Comparison of ENCODE assay signal across 20 mouse cellular contexts in genomic region chr4:57743325-57743929, GRCm38 (mm10). TPM values are rescaled to one million over a fixed set of nuclear protein-coding genes. Genes with fewer than 3 reads are reported as not detected.
DNase-seq lines count a peak whose midpoint lies in the region; ATAC-seq and TF ChIP-seq lines count a peak whose summit lies in the region.
"Had no signal": no experiment of that assay in that cellular context is flagged by ENCODE, and none has a peak within 500 bp of the region (broad histone marks: within the 10 kb centered on the region; RNA-seq: fewer than 3 reads in every experiment).

No protein-coding gene starts in this region.

- TF ChIP-seq EP300 in CH12.LX (IDR thresholded peaks at IDR 0.05; ENCODE audit: low read length) = no peak

- DNase-seq in kidney, postnatal 0 days (ENCODE audit: low spot score) = peak; percentile 11
- DNase-seq in kidney, postnatal 4 days = no peak
- no peak for DNase-seq in lung, adult 18-20 months
- no peak for DNase-seq in CH12.LX (ENCODE audit: extremely low read depth)
- no peak for DNase-seq in limb, embryonic 14.5 days (ENCODE audit: low spot score)
- no peak for DNase-seq in heart, postnatal 14 days
- DNase-seq: adrenal gland, postnatal 14 days; cerebellum, adult 18-20 months; cerebellum, adult 9-11 months; cerebellum, postnatal 36 days; gastrocnemius, postnatal 36 days; heart, adult 11 months; heart, postnatal 4 days had no signal

- no peak overlapping the region for H3K27ac ChIP-seq in kidney, postnatal 0 days
- H3K27ac ChIP-seq in lung, embryonic 16.5 days (ENCODE audit: low read length) = peak overlapping the region; percentile 66
- no peak overlapping the region for H3K27ac ChIP-seq in CH12.LX (ENCODE audit: insufficient read depth, low read depth)
- H3K27ac ChIP-seq in limb, embryonic 14.5 days (replicated peaks; ENCODE audit: low read depth, low read length) = 0 out of 2 replicates have a peak overlapping the region, but pooled peaks have one; percentile 5
- H3K27ac ChIP-seq: embryonic facial prominence, embryonic 15.5 days; forebrain, embryonic 15.5 days; heart, embryonic 13.5 days; hindbrain, embryonic 12.5 days had no signal

- TF ChIP-seq POLR2A in CH12.LX (IDR thresholded peaks at IDR 0.05; ENCODE audit: low read depth, low read length) = no peak
- TF ChIP-seq POLR2A in limb, embryonic 14.5 days (IDR thresholded peaks at IDR 0.05; ENCODE audit: borderline replicate concordance, extremely low read depth, insufficient read depth, insufficient read length) = no peak

- 23% methylated on average over 11 of the region's 11 CpGs for WGBS in kidney, postnatal 0 days
- 34% methylated on average over 11 of the region's 11 CpGs for WGBS in lung, embryonic 16.5 days
- WGBS in limb, embryonic 14.5 days = 47% methylated on average over 11 of the region's 11 CpGs

- TF ChIP-seq CTCF in kidney, postnatal 0 days (IDR thresholded peaks at IDR 0.05; ENCODE audit: low read depth) = no peak
- TF ChIP-seq CTCF in CH12.LX (conservative IDR thresholded peaks at IDR 0.05 in 1 of 2, IDR thresholded peaks at IDR 0.05 in 1 of 2; ENCODE audit: low read depth in 2 of 2, low read length in 2 of 2) = no peak

- no peaks in the 10 kb centered on the region for H3K36me3 ChIP-seq in kidney, postnatal 0 days (ENCODE audit: insufficient read depth, low read length)
- 0 out of 2 replicates have a peak, but pooled peaks cover 2% of the 10 kb centered on the region for H3K36me3 ChIP-seq in lung, embryonic 16.5 days (ENCODE audit: control insufficient read depth, insufficient read depth, low read length)
- no peaks in the 10 kb centered on the region for H3K36me3 ChIP-seq in CH12.LX (replicated peaks in 1 of 2; ENCODE audit: control insufficient read depth in 1 of 2, insufficient read depth in 1 of 2, low read length in 1 of 2)
- H3K36me3 ChIP-seq in limb, embryonic 14.5 days (ENCODE audit: control insufficient read depth, insufficient read depth, low read length) = no peaks in the 10 kb centered on the region
- H3K36me3 ChIP-seq: embryonic facial prominence, embryonic 15.5 days; forebrain, embryonic 15.5 days; hindbrain, embryonic 12.5 days had no signal

- H3K9ac ChIP-seq in kidney, postnatal 0 days (ENCODE audit: low read depth, low read length) = no peak overlapping the region
- no peak overlapping the region for H3K9ac ChIP-seq in lung, embryonic 16.5 days (ENCODE audit: low read length)
- H3K9ac ChIP-seq in CH12.LX (ENCODE audit: insufficient read depth, low read depth) = no peak overlapping the region
- H3K9ac ChIP-seq in limb, embryonic 14.5 days (ENCODE audit: low read depth, low read length, severe bottlenecking) = no peak overlapping the region
- H3K9ac ChIP-seq: embryonic facial prominence, embryonic 15.5 days; forebrain, embryonic 15.5 days; heart, embryonic 13.5 days; hindbrain, embryonic 12.5 days had no signal

- intact Hi-C loops in heart, postnatal 14 days (cut with DNase I) = no loop called here

- H3K4me2 ChIP-seq in kidney, postnatal 0 days (ENCODE audit: low read length) = no peak overlapping the region
- no peak overlapping the region for H3K4me2 ChIP-seq in lung, embryonic 16.5 days (ENCODE audit: low read depth, low read length)
- peak overlapping the region; percentile 9; the same call in 1 of the 2 replicates for H3K4me2 ChIP-seq in CH12.LX (ENCODE audit: insufficient read depth, low read depth, poor library complexity, severe bottlenecking)
- no peak overlapping the region for H3K4me2 ChIP-seq in limb, embryonic 14.5 days (replicated peaks; ENCODE audit: low read depth, low read length, severe bottlenecking)
- H3K4me2 ChIP-seq: embryonic facial prominence, embryonic 15.5 days; forebrain, embryonic 15.5 days; heart, embryonic 13.5 days; hindbrain, embryonic 12.5 days had no signal

- no peak for ATAC-seq in kidney, postnatal 0 days (replicated peaks; ENCODE audit: low FRiP score, low read depth)
- peak; percentile 86 for ATAC-seq in lung, embryonic 16.5 days (ENCODE audit: low read depth)
- ATAC-seq in limb, embryonic 14.5 days (ENCODE audit: low FRiP score, low read depth) = no peak
- ATAC-seq: activated CD4-positive, CD25-positive, alpha-beta regulatory T cell, adult 4 months; forebrain, embryonic 15.5 days; Patski had no signal

- H3K9me3 ChIP-seq in kidney, postnatal 0 days (replicated peaks; ENCODE audit: low read length) = no peaks in the 10 kb centered on the region
- H3K9me3 ChIP-seq in lung, embryonic 16.5 days (ENCODE audit: control insufficient read depth, low read length) = peaks cover 3% of the 10 kb centered on the region; the same call in 1 of the 2 replicates
- H3K9me3 ChIP-seq in CH12.LX (replicated peaks; ENCODE audit: low read length) = peaks cover 6% of the 10 kb centered on the region
- no peaks in the 10 kb centered on the region for H3K9me3 ChIP-seq in limb, embryonic 14.5 days (ENCODE audit: control insufficient read depth, low read length)
- H3K9me3 ChIP-seq: embryonic facial prominence, embryonic 15.5 days; forebrain, embryonic 15.5 days; hindbrain, embryonic 12.5 days had no signal

- in situ Hi-C loops in CH12.LX (cut with MboI; ENCODE audit: low pct_ligation_motif_present, low pct_unique_long_range_greater_than_20kb, low sequenced_read_pairs) = no loop called here

- no peak for TF ChIP-seq RAD21 in CH12.LX (IDR thresholded peaks at IDR 0.05; ENCODE audit: low read depth, low read length)

- H3K4me3 ChIP-seq in kidney, postnatal 0 days (replicated peaks; ENCODE audit: low read depth, low read length) = no peak overlapping the region
- H3K4me3 ChIP-seq in lung, embryonic 16.5 days (ENCODE audit: low read length) = no peak overlapping the region
- H3K4me3 ChIP-seq in CH12.LX (replicated peaks in 1 of 3; ENCODE audit: low read depth in 2 of 3, low read length in 2 of 3, poor library complexity in 1 of 3) = no peak overlapping the region
- no peak overlapping the region for H3K4me3 ChIP-seq in limb, embryonic 14.5 days (replicated peaks; ENCODE audit: low read length)
- H3K4me3 ChIP-seq: embryonic facial prominence, embryonic 15.5 days; forebrain, embryonic 15.5 days; heart, embryonic 13.5 days; hindbrain, embryonic 12.5 days had no signal

- dilution Hi-C loops in CH12.LX (cut with MboI; ENCODE audit: extremely low pct_ligation_motif_present, extremely low pct_unique_long_range_greater_than_20kb, low sequenced_read_pairs) = no loop called here

- no peaks in the 10 kb centered on the region for H3K4me1 ChIP-seq in kidney, postnatal 0 days (replicated peaks; ENCODE audit: insufficient read depth, low read length)
- peaks cover 10% of the 10 kb centered on the region; the same call in 1 of the 2 replicates for H3K4me1 ChIP-seq in lung, embryonic 16.5 days (replicated peaks; ENCODE audit: control insufficient read depth, insufficient read depth, low read length)
- peaks cover 0 to 6% of the 10 kb centered on the region in 2 experiments; a peak in 2 of 4 replicates for H3K4me1 ChIP-seq in CH12.LX (ENCODE audit: control insufficient read depth in 1 of 2, insufficient read depth in 2 of 2)
- H3K4me1 ChIP-seq in limb, embryonic 14.5 days (ENCODE audit: control insufficient read depth, insufficient read depth, low read length) = peaks cover 19% of the 10 kb centered on the region

- no peaks in the 10 kb centered on the region for H3K27me3 ChIP-seq in kidney, postnatal 0 days (ENCODE audit: insufficient read depth, low read length)
- H3K27me3 ChIP-seq in lung, embryonic 16.5 days (ENCODE audit: control insufficient read depth, insufficient read depth, low read depth, low read length) = no peaks in the 10 kb centered on the region
- no peaks in the 10 kb centered on the region for H3K27me3 ChIP-seq in CH12.LX (replicated peaks)
- no peaks in the 10 kb centered on the region for H3K27me3 ChIP-seq in limb, embryonic 14.5 days (ENCODE audit: control insufficient read depth, insufficient read depth, low read length)
- H3K27me3 ChIP-seq: embryonic facial prominence, embryonic 15.5 days; forebrain, embryonic 15.5 days; heart, embryonic 13.5 days; hindbrain, embryonic 12.5 days; Patski had no signal

- no peaks in the 10 kb centered on the region for H3K79me2 ChIP-seq in CH12.LX (replicated peaks; ENCODE audit: control insufficient read depth, extremely low read depth, insufficient read depth, poor library complexity, severe bottlenecking)

TF ChIP-seq in CH12.LX, 34 proteins besides CTCF, POLR2A, EP300 and RAD21:
- TF ChIP-seq JUND (conservative IDR thresholded peaks at IDR 0.05; ENCODE audit: low read depth, low read length) (no peak), ZC3H11A (IDR thresholded peaks at IDR 0.05; ENCODE audit: low read depth, low read length) (no peak), ZMIZ1 (IDR thresholded peaks at IDR 0.05; ENCODE audit: low read depth, low read length) (no peak), TCF12 (IDR thresholded peaks at IDR 0.05; ENCODE audit: low read depth, low read length) (no peak), MAFK (IDR thresholded peaks at IDR 0.05; ENCODE audit: insufficient replicate concordance, low read length) (no peak)
TF ChIP-seq in CH12.LX: peak in this region for 0.

RNA-seq across cellular contexts. Expression of gene Akap2, which starts 26.0 kb away (rescaled TPM):
- polyA plus RNA-seq in kidney, postnatal 0 days (2015; fragmentation: Nextera tagmentation; extraction: Ambion mirVana) = 20.5 and 24.7 TPM in 2 replicates
- polyA plus RNA-seq in lung, embryonic 16.5 days (2015; fragmentation: Nextera tagmentation; extraction: Ambion mirVana) = 44.4 and 46.5 TPM in 2 replicates
- 0.17 and 0.25 TPM in 2 replicates for total RNA-seq in CH12.LX (2012; rRNA removed)
- total RNA-seq in CH12.LX (2014; rRNA removed) = 0.04 TPM in 1 of 2 replicates, not detected in the other
- polyA plus RNA-seq in CH12.LX (2012; ENCODE audit: insufficient read length, low read depth) = 0.40 TPM in 1 of 2 replicates, not detected in the other
- 27.6 and 33.2 TPM in 2 replicates for polyA plus RNA-seq in limb, embryonic 14.5 days (2012; rRNA removed)
- 23.6 and 31.1 TPM in 2 replicates for polyA plus RNA-seq in limb, embryonic 14.5 days (2014; fragmentation: Nextera tagmentation; extraction: Ambion mirVana)
- total RNA-seq in heart, postnatal 14 days (2021) = 100 to 1,000 TPM; 110 to 116 TPM

Comparison
In these comparisons a context has a peak if more than half of its experiments do, and no peak if none do; other contexts are left out.
1. H3K27ac ChIP-seq: peak in lung, embryonic 16.5 days (single experiment) and limb, embryonic 14.5 days (single experiment); none in kidney, postnatal 0 days (single experiment) and CH12.LX (single experiment).
2. RNA of gene Akap2, which starts 26.0 kb away (polyA plus RNA-seq): 44.4 to 46.5 TPM in lung, embryonic 16.5 days, 23.6 to 33.2 TPM in limb, embryonic 14.5 days and 20.5 to 24.7 TPM in kidney, postnatal 0 days; 0.40 TPM in CH12.LX; every median in the first group is over 10 times any median in the second.